Mouse (Mus musculus) thymus, adult 2 months (tissue): Measurements from ENCODE around the gene Ppp1r21.

Source experiments
- CTCF ChIP-seq: fragments of 200-500 bp; IDR thresholded peaks from 2 replicates; pipeline ENCODE4 v1.5.1; 2012; ENCODE audit warnings: mild to moderate bottlenecking, control low read depth, low read length, moderate library complexity, borderline replicate concordance; ENCODE audit not compliant: control insufficient read depth, poor library complexity, insufficient read depth; ENCODE audit errors: extremely low read depth
- POLR2A ChIP-seq: fragments of 200-500 bp; IDR thresholded peaks from 2 replicates; pipeline ENCODE4 v1.6.1; 2012; ENCODE audit warnings: mild to moderate bottlenecking, low read length, control low read depth, moderate library complexity; ENCODE audit not compliant: control insufficient read depth, poor library complexity, insufficient read depth; ENCODE audit errors: extremely low read depth

DNA sequence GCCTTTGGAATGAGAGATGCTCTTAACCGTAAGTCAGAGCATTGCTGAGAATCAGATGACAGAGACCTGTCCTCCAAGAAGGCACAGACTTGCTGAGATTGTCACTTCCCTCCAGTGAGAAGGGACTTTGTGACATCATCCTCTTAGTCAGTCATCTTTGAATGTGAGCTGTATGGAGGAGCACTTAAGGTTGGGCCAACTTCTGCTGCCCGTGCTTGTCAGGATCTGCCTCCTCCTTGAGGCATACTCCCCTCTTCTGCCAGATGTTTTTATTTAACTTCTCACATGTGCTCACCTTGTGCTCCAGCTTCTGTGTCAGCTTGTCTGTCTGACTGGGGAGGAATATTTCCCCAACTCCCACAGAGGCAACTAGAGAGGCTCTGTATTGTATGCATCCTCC lies 81.1 kb downstream of the Ppp1r21 start:
- no peak for TF ChIP-seq POLR2A
- no peak for TF ChIP-seq CTCF
